Mouse (Mus musculus): Measurements from ENCODE around the gene Rdh5.

DNA sequence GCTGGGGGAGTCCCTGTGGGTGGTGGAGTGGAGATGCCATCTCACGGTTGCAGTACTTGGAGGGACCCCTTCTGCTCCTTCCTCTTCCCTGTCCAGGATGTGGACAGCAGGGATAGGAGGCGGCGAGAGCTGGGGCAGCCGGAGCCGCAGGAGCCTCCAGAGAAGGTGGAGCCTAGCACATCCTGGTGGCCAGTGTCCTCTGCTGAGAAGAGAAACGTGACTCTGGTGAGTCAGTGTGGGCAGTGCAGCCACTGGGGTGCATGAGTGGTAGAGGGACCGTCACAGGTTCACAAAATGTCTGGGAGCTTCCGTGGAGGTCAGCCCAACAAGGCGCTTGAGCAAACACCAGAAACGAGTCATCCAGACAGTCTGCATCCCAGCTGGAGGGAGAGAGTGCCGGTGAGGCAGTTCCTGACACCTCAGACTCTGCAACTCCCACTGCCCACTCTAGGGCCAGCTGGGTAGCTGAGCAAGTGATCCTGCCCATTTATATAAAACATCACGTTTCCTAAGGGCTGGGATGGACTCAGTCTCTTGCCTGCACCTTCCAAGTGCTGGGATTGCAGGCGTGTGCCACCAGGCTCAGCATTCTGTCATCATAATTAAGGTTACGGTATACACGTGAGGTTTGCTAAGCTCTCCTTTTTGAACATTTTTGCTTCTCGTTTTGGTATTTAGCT, 27.7 kb upstream of the Rdh5 start:
- TF ChIP-seq EP300 (IDR thresholded peaks at IDR 0.05; ENCODE audit: low read depth) (no peak), CTCF (IDR thresholded peaks at IDR 0.05; ENCODE audit: low read depth) (no peak)

All from heart, postnatal 0 days (tissue).